Mouse (Mus musculus): ENCODE data around the gene Flt3.

Flt3 gene

GRCm38 (mm10) chr5:147284365-147284764 is 115.9 kb downstream of the Flt3 start:
- DNase-seq (ENCODE audit: low read depth) = no peak

Measured in induced T-regulatory cell, adult 2 months (primary cell).